Comparison of ENCODE assay signal across 19 mouse cellular contexts in the genomic region with DNA sequence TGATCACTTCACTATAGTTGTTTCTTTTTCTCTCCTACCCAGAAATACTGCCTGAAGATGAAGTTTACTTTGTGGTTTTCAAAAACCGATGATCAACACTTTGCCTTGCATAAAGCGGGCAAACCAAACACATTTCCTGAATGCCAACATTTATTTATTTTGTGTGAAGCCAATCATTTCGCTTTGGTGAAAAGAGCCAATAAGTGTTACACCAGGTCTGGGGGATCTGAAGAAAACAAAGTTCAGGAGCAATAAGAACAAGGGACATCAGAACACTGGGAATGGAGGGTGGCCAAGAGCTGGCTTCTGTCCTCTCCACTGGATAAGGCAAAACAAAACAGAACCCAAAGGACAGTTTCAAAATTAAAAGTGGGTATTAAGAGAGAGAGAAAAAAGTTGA. TPM values are rescaled to one million over a fixed set of nuclear protein-coding genes. Genes with fewer than 3 reads are reported as not detected.
DNase-seq lines count a peak whose midpoint lies in the region; ATAC-seq and TF ChIP-seq lines count a peak whose summit lies in the region.
"Had no signal": no experiment of that assay in that cellular context is flagged by ENCODE, and none has a peak within 500 bp of the region (broad histone marks: within the 10 kb centered on the region; RNA-seq: fewer than 3 reads in every experiment).

No protein-coding gene starts in this region.

- H3K36me3 ChIP-seq in forebrain, embryonic 12.5 days (replicated peaks), result no peaks in the 10 kb centered on the region
- no peaks in the 10 kb centered on the region for H3K36me3 ChIP-seq in hindbrain, embryonic 15.5 days
- no peaks in the 10 kb centered on the region for H3K36me3 ChIP-seq in limb, embryonic 10.5 days
- H3K36me3 ChIP-seq: kidney, embryonic 15.5 days; limb, embryonic 13.5 days; stomach, embryonic 15.5 days had no signal

- no peak for TF ChIP-seq CTCF in cortical plate, adult 2 months (IDR thresholded peaks at IDR 0.05; ENCODE audit: extremely low read depth, insufficient read depth, low read length)

- 0 out of 2 replicates have a peak, but pooled peaks cover 6% of the 10 kb centered on the region for H3K27me3 ChIP-seq in forebrain, embryonic 12.5 days
- H3K27me3 ChIP-seq in hindbrain, embryonic 15.5 days, result no peaks in the 10 kb centered on the region
- peaks cover 100% of the 10 kb centered on the region for H3K27me3 ChIP-seq in limb, embryonic 10.5 days (ENCODE audit: low read depth, poor library complexity, severe bottlenecking)
- H3K27me3 ChIP-seq: CH12.LX had no signal

- H3K4me3 ChIP-seq in cortical plate, adult 2 months (ENCODE audit: insufficient read depth, low read length), result peak overlapping the region; percentile 95
- peak overlapping the region; percentile 94 for H3K4me3 ChIP-seq in forebrain, embryonic 12.5 days (replicated peaks)
- peak overlapping the region; percentile 57 for H3K4me3 ChIP-seq in hindbrain, embryonic 15.5 days
- no peak overlapping the region for H3K4me3 ChIP-seq in limb, embryonic 10.5 days
- H3K4me3 ChIP-seq: kidney, embryonic 15.5 days; limb, embryonic 13.5 days; stomach, embryonic 15.5 days had no signal

- H3K4me1 ChIP-seq in cortical plate, adult 2 months (ENCODE audit: control insufficient read depth, insufficient read depth, low read length), result no peaks in the 10 kb centered on the region; the same call in 1 of the 2 replicates
- H3K4me1 ChIP-seq in forebrain, embryonic 12.5 days, result peaks cover 15% of the 10 kb centered on the region; the same call in 1 of the 2 replicates
- H3K4me1 ChIP-seq in hindbrain, embryonic 15.5 days (replicated peaks), result peaks cover 28% of the 10 kb centered on the region
- H3K4me1 ChIP-seq in limb, embryonic 10.5 days, result peaks cover 38% of the 10 kb centered on the region

- no peak overlapping the region for H3K27ac ChIP-seq in cortical plate, adult 2 months (ENCODE audit: insufficient read depth, low read length)
- 0 out of 2 replicates have a peak overlapping the region, but pooled peaks have one; percentile 53 for H3K27ac ChIP-seq in forebrain, embryonic 12.5 days
- H3K27ac ChIP-seq in hindbrain, embryonic 15.5 days (replicated peaks), result peak overlapping the region; percentile 25; the same call in 1 of the 2 replicates
- no peak overlapping the region for H3K27ac ChIP-seq in limb, embryonic 10.5 days
- H3K27ac ChIP-seq: kidney, embryonic 15.5 days; limb, embryonic 13.5 days; macrophage; stomach, embryonic 15.5 days had no signal

- DNase-seq in neural tube, embryonic 10.5 days (ENCODE audit: extremely low spot score, low spot score), result peak; percentile 17
- DNase-seq in urinary bladder, postnatal 25 days (ENCODE audit: low spot score), result no peak
- DNase-seq in right cerebral cortex, adult 18-20 months, result no peak
- no peak for DNase-seq in limb, embryonic 10.5 days (ENCODE audit: low spot score)
- DNase-seq: adrenal gland, adult 2 months; cerebellum, postnatal 36 days; lung, adult 18-20 months; right cerebral cortex, postnatal 4 days; thymus, postnatal 36 days had no signal

- H3K4me2 ChIP-seq in forebrain, embryonic 12.5 days, result peak overlapping the region; percentile 91
- peak overlapping the region; percentile 96 for H3K4me2 ChIP-seq in hindbrain, embryonic 15.5 days
- H3K4me2 ChIP-seq: heart, embryonic 11.5 days; kidney, embryonic 15.5 days; stomach, embryonic 15.5 days had no signal

- no peak for ATAC-seq in forebrain, embryonic 12.5 days (ENCODE audit: low FRiP score)
- no peak for ATAC-seq in hindbrain, embryonic 15.5 days (ENCODE audit: low FRiP score, low read depth)
- ATAC-seq: Patski had no signal

- no peak for TF ChIP-seq POLR2A in cortical plate, adult 2 months (IDR thresholded peaks at IDR 0.05; ENCODE audit: extremely low read depth, insufficient read depth, low read length)

- peak overlapping the region; percentile 99 for H3K9ac ChIP-seq in forebrain, embryonic 12.5 days
- peak overlapping the region; percentile 45 for H3K9ac ChIP-seq in hindbrain, embryonic 15.5 days
- H3K9ac ChIP-seq: kidney, embryonic 15.5 days; limb, embryonic 13.5 days; stomach, embryonic 15.5 days had no signal

- WGBS in forebrain, embryonic 12.5 days, result 3% methylated on average over 3 of the region's 3 CpGs
- 7% methylated on average over 3 of the region's 3 CpGs for WGBS in hindbrain, embryonic 15.5 days
- WGBS in limb, embryonic 10.5 days, result 9% methylated on average over 3 of the region's 3 CpGs

- no peaks in the 10 kb centered on the region for H3K9me3 ChIP-seq in forebrain, embryonic 12.5 days
- no peaks in the 10 kb centered on the region for H3K9me3 ChIP-seq in hindbrain, embryonic 15.5 days
- H3K9me3 ChIP-seq in limb, embryonic 10.5 days (replicated peaks), result no peaks in the 10 kb centered on the region
- H3K9me3 ChIP-seq: kidney, embryonic 15.5 days; limb, embryonic 13.5 days; stomach, embryonic 15.5 days had no signal

RNA-seq across cellular contexts. Expression of a gene that starts 2.4 kb away (rescaled TPM):
- 16.3 and 16.7 TPM in 2 replicates for polyA plus RNA-seq in cortical plate, adult 2 months (2012; rRNA removed)
- 39.3 and 47.8 TPM in 2 replicates for polyA plus RNA-seq in forebrain, embryonic 12.5 days (2016; fragmentation: Nextera tagmentation; extraction: Ambion mirVana)
- polyA plus RNA-seq in hindbrain, embryonic 15.5 days (2015; fragmentation: Nextera tagmentation; extraction: Ambion mirVana), result 21.0 and 33.1 TPM in 2 replicates
- 0.13 and 0.15 TPM in 2 replicates for polyA plus RNA-seq in limb, embryonic 10.5 days (2016; fragmentation: Nextera tagmentation; extraction: Ambion mirVana)
- polyA plus RNA-seq: adrenal gland, adult 2 months; macrophage; Patski had no signal

Comparison
In these comparisons a context has a peak if more than half of its experiments do, and no peak if none do; other contexts are left out.
1. H3K27ac ChIP-seq: peak in forebrain, embryonic 12.5 days (single experiment) and hindbrain, embryonic 15.5 days (single experiment); none in cortical plate, adult 2 months (single experiment) and limb, embryonic 10.5 days (single experiment).
2. RNA of a gene that starts 2.4 kb away (polyA plus RNA-seq): 39.3 to 47.8 TPM in forebrain, embryonic 12.5 days, 21.0 to 33.1 TPM in hindbrain, embryonic 15.5 days and 16.3 to 16.7 TPM in cortical plate, adult 2 months; 0.13 to 0.15 TPM in limb, embryonic 10.5 days; every median in the first group is over 10 times any median in the second.